ENCODE assay signal across 29 mouse cellular contexts in genomic region chr19:41366854-41367517, GRCm38 (mm10). TPM values are rescaled to one million over a fixed set of nuclear protein-coding genes. Genes with fewer than 3 reads are reported as not detected.
DNase-seq lines count a peak whose midpoint lies in the region; ATAC-seq and TF ChIP-seq lines count a peak whose summit lies in the region.
"Had no signal": no experiment of that assay in that cellular context is flagged by ENCODE, and none has a peak within 500 bp of the region (broad histone marks: within the 10 kb centered on the region; RNA-seq: fewer than 3 reads in every experiment).

No protein-coding gene starts in this region.

- H3K4me2 ChIP-seq in hindbrain, embryonic 12.5 days (replicated peaks), result no peak overlapping the region
- H3K4me2 ChIP-seq: embryonic facial prominence, embryonic 12.5 days; hindbrain, embryonic 14.5 days; limb, embryonic 15.5 days; lung, embryonic 14.5 days; midbrain, embryonic 12.5 days; neural tube, embryonic 15.5 days had no signal

- peak; percentile 40 for ATAC-seq in megakaryocyte progenitor cell, adult 5-6 weeks (replicated peaks; ENCODE audit: poor library complexity)
- no peak for ATAC-seq in hindbrain, embryonic 12.5 days (ENCODE audit: low FRiP score)
- ATAC-seq: forebrain, embryonic 14.5 days; intestine, postnatal 0 days had no signal

- TF ChIP-seq CTCF in spleen, adult 2 months (IDR thresholded peaks at IDR 0.05; ENCODE audit: extremely low read depth, insufficient read depth, insufficient read length, insufficient replicate concordance), result no peak
- no peak for TF ChIP-seq CTCF in bone marrow, adult 2 months (IDR thresholded peaks at IDR 0.05; ENCODE audit: control insufficient read depth, insufficient read depth, low read length)

- no peaks in the 10 kb centered on the region for H3K27me3 ChIP-seq in spleen, adult 2 months (ENCODE audit: control insufficient read depth, insufficient read depth, low read length)
- H3K27me3 ChIP-seq in hindbrain, embryonic 12.5 days, result no peaks in the 10 kb centered on the region
- no peaks in the 10 kb centered on the region for H3K27me3 ChIP-seq in hindbrain, embryonic 10.5 days (ENCODE audit: insufficient read depth, poor library complexity, severe bottlenecking)
- H3K27me3 ChIP-seq: embryonic facial prominence, embryonic 12.5 days; limb, embryonic 15.5 days; midbrain, embryonic 12.5 days; neural tube, embryonic 15.5 days had no signal

- H3K4me1 ChIP-seq in spleen, adult 2 months (ENCODE audit: control insufficient read depth, insufficient read depth, insufficient read length), result peaks cover 30% of the 10 kb centered on the region; the same call in 1 of the 2 replicates
- H3K4me1 ChIP-seq in bone marrow, adult 2 months (ENCODE audit: control insufficient read depth, insufficient read depth, low read length), result peaks cover 10% of the 10 kb centered on the region
- no peaks in the 10 kb centered on the region for H3K4me1 ChIP-seq in hindbrain, embryonic 12.5 days
- H3K4me1 ChIP-seq in hindbrain, embryonic 10.5 days (replicated peaks), result 0 out of 2 replicates have a peak, but pooled peaks cover 3% of the 10 kb centered on the region
- H3K4me1 ChIP-seq: embryonic facial prominence, embryonic 12.5 days; limb, embryonic 10.5 days; limb, embryonic 15.5 days; midbrain, embryonic 12.5 days; neural tube, embryonic 15.5 days had no signal

- no peak overlapping the region for H3K4me3 ChIP-seq in spleen, adult 2 months (ENCODE audit: extremely low read depth, insufficient read depth, insufficient read length)
- no peak overlapping the region for H3K4me3 ChIP-seq in bone marrow, adult 2 months (replicated peaks; ENCODE audit: control insufficient read depth, low read depth, low read length)
- no peak overlapping the region for H3K4me3 ChIP-seq in hindbrain, embryonic 12.5 days
- no peak overlapping the region for H3K4me3 ChIP-seq in hindbrain, embryonic 10.5 days
- H3K4me3 ChIP-seq: embryonic facial prominence, embryonic 12.5 days; limb, embryonic 10.5 days; limb, embryonic 15.5 days; midbrain, embryonic 12.5 days; neural tube, embryonic 15.5 days had no signal

- DNase-seq in spleen, adult 2 months (ENCODE audit: low read depth in 1 of 2, low spot score in 2 of 2), result no peak
- DNase-seq in spleen, adult 18-20 months, result no peak
- no peak for DNase-seq in urinary bladder, adult 18-20 months (ENCODE audit: low spot score in 2 of 2)
- no peak for DNase-seq in hindbrain, embryonic 10.5 days (ENCODE audit: low spot score)
- DNase-seq: adrenal gland, postnatal 10 days; cerebellum, adult 11 months; cerebellum, adult 9-10 months; cerebellum, postnatal 36 days; embryo, embryonic 11 days; gastrocnemius, postnatal 36 days; heart, postnatal 36 days; kidney, adult 9 months; kidney, postnatal 10 days; layer of hippocampus, adult 9-11 months; lung, embryonic 14.5 days; lung, postnatal 14 days; thymus, postnatal 25 days had no signal

- no peaks in the 10 kb centered on the region for H3K36me3 ChIP-seq in spleen, adult 2 months (ENCODE audit: control insufficient read depth, insufficient read depth, low read length)
- H3K36me3 ChIP-seq in hindbrain, embryonic 12.5 days, result no peaks in the 10 kb centered on the region
- H3K36me3 ChIP-seq in hindbrain, embryonic 10.5 days, result no peaks in the 10 kb centered on the region
- H3K36me3 ChIP-seq: embryonic facial prominence, embryonic 12.5 days; limb, embryonic 10.5 days; limb, embryonic 15.5 days; midbrain, embryonic 12.5 days; neural tube, embryonic 15.5 days had no signal

- H3K9me3 ChIP-seq in hindbrain, embryonic 12.5 days (replicated peaks), result no peaks in the 10 kb centered on the region
- H3K9me3 ChIP-seq in hindbrain, embryonic 10.5 days, result no peaks in the 10 kb centered on the region
- H3K9me3 ChIP-seq: embryonic facial prominence, embryonic 12.5 days; limb, embryonic 10.5 days; limb, embryonic 15.5 days; midbrain, embryonic 12.5 days; neural tube, embryonic 15.5 days had no signal

- TF ChIP-seq POLR2A in spleen, adult 2 months (IDR thresholded peaks at IDR 0.05; ENCODE audit: low read depth, low read length), result no peak
- TF ChIP-seq POLR2A in bone marrow, adult 2 months (IDR thresholded peaks at IDR 0.05; ENCODE audit: borderline replicate concordance, control insufficient read depth, low read depth, low read length), result no peak

- WGBS in spleen, adult 2 months, result 49% methylated on average over 9 of the region's 9 CpGs
- WGBS in bone marrow, adult 2 months, result 40% methylated on average over 9 of the region's 9 CpGs
- WGBS in hindbrain, embryonic 12.5 days, result 83% methylated on average over 9 of the region's 9 CpGs
- 82% methylated on average over 9 of the region's 9 CpGs for WGBS in hindbrain, embryonic 10.5 days

- peak overlapping the region; percentile 23; the same call in 1 of the 2 replicates for H3K27ac ChIP-seq in spleen, adult 2 months (ENCODE audit: insufficient read depth, low read length)
- peak overlapping the region; percentile 56; the same call in 1 of the 2 replicates for H3K27ac ChIP-seq in bone marrow, adult 2 months (ENCODE audit: control insufficient read depth, insufficient read depth, low read depth, low read length, poor library complexity)
- H3K27ac ChIP-seq in hindbrain, embryonic 12.5 days, result no peak overlapping the region
- no peak overlapping the region for H3K27ac ChIP-seq in hindbrain, embryonic 10.5 days
- H3K27ac ChIP-seq: embryonic facial prominence, embryonic 12.5 days; hindbrain, embryonic 14.5 days; limb, embryonic 10.5 days; limb, embryonic 15.5 days; liver, embryonic 14.5 days; midbrain, embryonic 12.5 days; neural tube, embryonic 15.5 days had no signal

- no peak overlapping the region for H3K9ac ChIP-seq in hindbrain, embryonic 12.5 days
- H3K9ac ChIP-seq: embryonic facial prominence, embryonic 12.5 days; hindbrain, embryonic 14.5 days; limb, embryonic 15.5 days; liver, embryonic 14.5 days; lung, embryonic 14.5 days; midbrain, embryonic 12.5 days; neural tube, embryonic 15.5 days had no signal

RNA-seq across cellular contexts. Expression of gene Pik3ap1, which starts 17.9 kb away (rescaled TPM):
- polyA plus RNA-seq in spleen, adult 2 months (2012; rRNA removed), result 40.7 and 45.8 TPM in 2 replicates
- polyA plus RNA-seq in bone marrow, adult 2 months (2011; ENCODE audit: insufficient read depth, insufficient read length, low replicate concordance, missing spikeins), result 10.0 and 19.2 TPM in 2 replicates
- 26.5 and 30.5 TPM in 2 replicates for total RNA-seq in megakaryocyte progenitor cell, adult 5-6 weeks (2015)
- total RNA-seq in megakaryocyte progenitor cell, adult 5-6 weeks (2017), result 23.5 and 24.4 TPM in 2 replicates
- 2.5 and 2.9 TPM in 2 replicates for polyA plus RNA-seq in hindbrain, embryonic 12.5 days (2016; fragmentation: Nextera tagmentation; extraction: Ambion mirVana)
- 3.1 and 3.3 TPM in 2 replicates for polyA plus RNA-seq in hindbrain, embryonic 10.5 days (2016; fragmentation: Nextera tagmentation; extraction: Ambion mirVana)

Comparison
In these comparisons a context has a peak if more than half of its experiments do, and no peak if none do; other contexts are left out.
1. H3K27ac ChIP-seq: peak in spleen, adult 2 months (single experiment) and bone marrow, adult 2 months (single experiment); none in hindbrain, embryonic 12.5 days (single experiment) and hindbrain, embryonic 10.5 days (single experiment).